Mouse (Mus musculus) thymus, adult 2 months (tissue): ENCODE measurements around the gene Ankdd1a.

Source experiments
- CTCF ChIP-seq: fragments of 200-500 bp; IDR thresholded peaks from 2 replicates; pipeline ENCODE4 v1.5.1; 2012; ENCODE audit warnings: mild to moderate bottlenecking, control low read depth, low read length, moderate library complexity, borderline replicate concordance; ENCODE audit not compliant: control insufficient read depth, poor library complexity, insufficient read depth; ENCODE audit errors: extremely low read depth
- POLR2A ChIP-seq: fragments of 200-500 bp; IDR thresholded peaks from 2 replicates; pipeline ENCODE4 v1.6.1; 2012; ENCODE audit warnings: mild to moderate bottlenecking, low read length, control low read depth, moderate library complexity; ENCODE audit not compliant: control insufficient read depth, poor library complexity, insufficient read depth; ENCODE audit errors: extremely low read depth

- TF ChIP-seq CTCF, result no peak
- TF ChIP-seq POLR2A, result no peak
These were observed 41.0 kb upstream of the Ankdd1a start for GRCm38 (mm10) chr9:65561016-65561415.
